ENCODE assay signal across 9 mouse cellular contexts in the genomic region with DNA sequence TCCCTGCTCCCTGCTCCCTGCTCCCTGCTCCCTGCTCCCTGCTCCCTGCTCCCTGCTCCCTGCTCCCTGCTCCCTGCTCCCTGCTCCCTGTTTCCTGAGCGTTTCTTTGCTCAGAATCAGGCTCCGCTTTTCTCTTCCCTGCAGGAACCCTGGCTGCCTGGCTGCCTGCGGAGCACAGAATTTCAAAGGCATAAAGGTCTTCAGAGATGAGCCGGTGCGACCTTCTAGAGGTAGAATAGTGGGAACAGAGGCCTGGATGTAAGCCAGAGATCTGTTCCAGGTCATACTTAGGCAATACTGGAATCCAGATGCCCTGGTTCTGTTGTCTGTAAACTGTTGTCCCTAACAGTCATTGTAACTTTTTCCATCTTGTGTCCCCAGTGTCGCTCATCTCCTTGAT. TPM values are rescaled to one million over a fixed set of nuclear protein-coding genes. Genes with fewer than 3 reads are reported as not detected.
A peak's percentile ranks its signal among the peaks of the same experiment; 100 is the strongest.
DNase-seq lines count a peak whose midpoint lies in the region; ATAC-seq and TF ChIP-seq lines count a peak whose summit lies in the region.
"Had no signal": no experiment of that assay in that cellular context is flagged by ENCODE, and none has a peak within 500 bp of the region (broad histone marks: within the 10 kb centered on the region; RNA-seq: fewer than 3 reads in every experiment).

No protein-coding gene starts in this region.

- no peak for ATAC-seq in heart, embryonic 16.5 days (replicated peaks; ENCODE audit: extremely low read depth, insufficient read depth, low FRiP score)
- no peak for ATAC-seq in midbrain, embryonic 16.5 days
- ATAC-seq in hindbrain, postnatal 0 days, result no peak

- no peaks in the 10 kb centered on the region for H3K36me3 ChIP-seq in heart, embryonic 16.5 days (ENCODE audit: control insufficient read depth, insufficient read depth)
- H3K36me3 ChIP-seq in midbrain, embryonic 10.5 days, result no peaks in the 10 kb centered on the region
- no peaks in the 10 kb centered on the region for H3K36me3 ChIP-seq in midbrain, embryonic 16.5 days (ENCODE audit: control insufficient read depth, insufficient read depth, low read length)
- no peaks in the 10 kb centered on the region for H3K36me3 ChIP-seq in hindbrain, postnatal 0 days (ENCODE audit: insufficient read depth, low read length)
- H3K36me3 ChIP-seq: G1E had no signal

- TF ChIP-seq CTCF in hindbrain, postnatal 0 days (IDR thresholded peaks at IDR 0.05; ENCODE audit: low read depth), result no peak

- no peaks in the 10 kb centered on the region for H3K9me3 ChIP-seq in heart, embryonic 16.5 days (replicated peaks; ENCODE audit: control insufficient read depth, low read length)
- no peaks in the 10 kb centered on the region for H3K9me3 ChIP-seq in midbrain, embryonic 10.5 days (replicated peaks)
- no peaks in the 10 kb centered on the region for H3K9me3 ChIP-seq in midbrain, embryonic 16.5 days (replicated peaks; ENCODE audit: control insufficient read depth, low read length, poor library complexity, severe bottlenecking)
- no peaks in the 10 kb centered on the region for H3K9me3 ChIP-seq in hindbrain, postnatal 0 days (ENCODE audit: low read length)
- H3K9me3 ChIP-seq: G1E had no signal

- no peak for DNase-seq in heart, postnatal 10 days
- no peak for DNase-seq in midbrain, embryonic 10.5 days (ENCODE audit: low spot score)
- no peak for DNase-seq in hindbrain, postnatal 0 days (ENCODE audit: low spot score)
- no peak for DNase-seq in left cerebral cortex, postnatal 10 days (ENCODE audit: extremely low spot score in 1 of 2, low spot score in 2 of 2)
- no peak for DNase-seq in left cerebral cortex, postnatal 36 days (ENCODE audit: low spot score in 2 of 2)

- intact Hi-C loops in heart, postnatal 10 days (cut with DNase I), result no loop called here
- intact Hi-C loops in left cerebral cortex, postnatal 10 days (cut with DNase I), result no loop called here
- intact Hi-C loops in left cerebral cortex, postnatal 36 days (cut with DNase I), result no loop called here

- H3K27ac ChIP-seq in heart, embryonic 16.5 days (ENCODE audit: low read length), result peak overlapping the region; percentile 17; the same call in 1 of the 2 replicates
- H3K27ac ChIP-seq in midbrain, embryonic 10.5 days (replicated peaks), result peak overlapping the region; percentile 52
- no peak overlapping the region for H3K27ac ChIP-seq in midbrain, embryonic 16.5 days (ENCODE audit: low read length)
- H3K27ac ChIP-seq in hindbrain, postnatal 0 days, result peak overlapping the region; percentile 17; the same call in 1 of the 2 replicates

- WGBS in heart, embryonic 16.5 days, result 43% methylated on average over 6 of the region's 6 CpGs
- 28% methylated on average over 6 of the region's 6 CpGs for WGBS in midbrain, embryonic 10.5 days
- WGBS in midbrain, embryonic 16.5 days, result 28% methylated on average over 6 of the region's 6 CpGs
- 26% methylated on average over 6 of the region's 6 CpGs for WGBS in hindbrain, postnatal 0 days

- no peaks in the 10 kb centered on the region for H3K27me3 ChIP-seq in heart, embryonic 16.5 days (ENCODE audit: control insufficient read depth, insufficient read depth, low read length)
- peaks cover 3% of the 10 kb centered on the region; the same call in 1 of the 2 replicates for H3K27me3 ChIP-seq in midbrain, embryonic 10.5 days (ENCODE audit: low read depth, poor library complexity, severe bottlenecking)
- H3K27me3 ChIP-seq in midbrain, embryonic 16.5 days (ENCODE audit: control insufficient read depth, insufficient read depth, low read depth, low read length), result no peaks in the 10 kb centered on the region
- no peaks in the 10 kb centered on the region for H3K27me3 ChIP-seq in hindbrain, postnatal 0 days (ENCODE audit: insufficient read depth, low read length)

- no peak overlapping the region for H3K4me2 ChIP-seq in heart, embryonic 16.5 days (ENCODE audit: low read depth, low read length)
- H3K4me2 ChIP-seq in midbrain, embryonic 16.5 days (ENCODE audit: low read length), result no peak overlapping the region
- no peak overlapping the region for H3K4me2 ChIP-seq in hindbrain, postnatal 0 days (ENCODE audit: low read depth, low read length)

- H3K4me1 ChIP-seq in heart, embryonic 16.5 days (ENCODE audit: control insufficient read depth, insufficient read depth, low read length), result peaks cover 29% of the 10 kb centered on the region
- peaks cover 10% of the 10 kb centered on the region for H3K4me1 ChIP-seq in midbrain, embryonic 10.5 days
- peaks cover 14% of the 10 kb centered on the region for H3K4me1 ChIP-seq in midbrain, embryonic 16.5 days (ENCODE audit: control insufficient read depth, insufficient read depth, low read length)
- peaks cover 17% of the 10 kb centered on the region for H3K4me1 ChIP-seq in hindbrain, postnatal 0 days (ENCODE audit: insufficient read depth, low read length)

- 0 out of 2 replicates have a peak overlapping the region, but pooled peaks have one; percentile 1 for H3K9ac ChIP-seq in heart, embryonic 16.5 days (ENCODE audit: low read length)
- H3K9ac ChIP-seq in midbrain, embryonic 16.5 days (ENCODE audit: low read depth, low read length), result no peak overlapping the region
- H3K9ac ChIP-seq in hindbrain, postnatal 0 days (replicated peaks; ENCODE audit: low read length), result no peak overlapping the region

- no peak overlapping the region for H3K4me3 ChIP-seq in heart, embryonic 16.5 days (ENCODE audit: low read length)
- no peak overlapping the region for H3K4me3 ChIP-seq in midbrain, embryonic 10.5 days
- no peak overlapping the region for H3K4me3 ChIP-seq in midbrain, embryonic 16.5 days (ENCODE audit: low read depth, low read length)
- H3K4me3 ChIP-seq in hindbrain, postnatal 0 days (ENCODE audit: low read length), result no peak overlapping the region
- H3K4me3 ChIP-seq: myocyte had no signal

RNA-seq across cellular contexts. Expression of a gene that starts 35.3 kb away (rescaled TPM):
- 7.7 and 8.3 TPM in 2 replicates for polyA plus RNA-seq in heart, embryonic 16.5 days (2015; fragmentation: Nextera tagmentation; extraction: Ambion mirVana)
- total RNA-seq in heart, postnatal 10 days (2021), result 10 to 100 TPM; 17.9 to 18.7 TPM
- 5.2 and 5.7 TPM in 2 replicates for polyA plus RNA-seq in midbrain, embryonic 10.5 days (2016; fragmentation: Nextera tagmentation; extraction: Ambion mirVana)
- polyA plus RNA-seq in midbrain, embryonic 16.5 days (2015; fragmentation: Nextera tagmentation; extraction: Ambion mirVana), result 4.6 and 4.8 TPM in 2 replicates
- 6.4 and 9.1 TPM in 2 replicates for total RNA-seq in hindbrain, postnatal 0 days (2014; rRNA removed)
- polyA plus RNA-seq in hindbrain, postnatal 0 days (2015; fragmentation: Nextera tagmentation; extraction: Ambion mirVana), result 3.9 and 4.7 TPM in 2 replicates
- total RNA-seq in left cerebral cortex, postnatal 10 days (2021), result 1 to 10 TPM; 2.8 to 4.3 TPM
- total RNA-seq in left cerebral cortex, postnatal 36 days (2021), result 1 to 10 TPM; 5.8 to 6.0 TPM
- polyA plus RNA-seq: G1E had no signal
